Mouse (Mus musculus) midbrain, embryonic 12.5 days (tissue): ENCODE data around the gene Ttll13. TPM values are rescaled to one million over a fixed set of nuclear protein-coding genes. Genes with fewer than 3 reads are reported as not detected.

Experiments used
- ATAC-seq: fragments of 200-750 bp; cut with Nextera tagmentation; 2 replicates; pipeline ENCODE4 v1.8.0; 2017; ENCODE audit warnings: low read depth, moderate TSS enrichment, moderate library complexity; ENCODE audit not compliant: low FRiP score
- H3K27ac ChIP-seq: fragments of 300-500 bp; sonication (generic); replicated peaks from 2 replicates; pipeline ENCODE4 v1.5.1; 2016; ENCODE audit warnings: mild to moderate bottlenecking
- H3K27me3 ChIP-seq: fragments of 300-500 bp; sonication (generic); 2 replicates; pipeline ENCODE4 v1.6.1; 2016; ENCODE audit warnings: mild to moderate bottlenecking
- H3K36me3 ChIP-seq: fragments of 300-500 bp; sonication (generic); 2 replicates; pipeline ENCODE4 v1.6.1; 2016
- H3K4me1 ChIP-seq: fragments of 300-500 bp; sonication (generic); 2 replicates; pipeline ENCODE4 v1.6.1; 2016
- H3K4me2 ChIP-seq: fragments of 300-500 bp; sonication (generic); replicated peaks from 2 replicates; pipeline ENCODE4 v1.6.1; 2016; ENCODE audit warnings: mild to moderate bottlenecking, moderate library complexity
- H3K4me3 ChIP-seq: fragments of 300-500 bp; sonication (generic); 2 replicates; pipeline ENCODE4 v1.5.1; 2016; ENCODE audit warnings: mild to moderate bottlenecking
- H3K9ac ChIP-seq: fragments of 300-500 bp; sonication (generic); replicated peaks from 2 replicates; pipeline ENCODE4 v1.6.1; 2016; ENCODE audit warnings: mild to moderate bottlenecking, moderate library complexity
- H3K9me3 ChIP-seq: fragments of 300-500 bp; sonication (generic); 2 replicates; pipeline ENCODE4 v1.6.1; 2016; ENCODE audit warnings: mild to moderate bottlenecking
- WGBS: fragments of 180-500 bp; shearing (Covaris S2); methylation state at CpG from one replicate; pipeline ENCODE4 v1.1.7; 2016; 5-methylcytosine and 5-hydroxymethylcytosine counted together
- polyA plus RNA-seq: library from polyadenylated mRNA; unstranded; fragments of >200 nt; fragmentation: Nextera tagmentation; extraction: Ambion mirVana; gene quantifications from 2 replicates; pipeline ENCODE4 v1.2.1, GENCODE M21; 2016

The Ttll13 gene
- 1.9 and 2.4 TPM in 2 replicates for polyA plus RNA-seq

GRCm38 (mm10) chr7:80246148-80246721, at the start of gene Ttll13:
Gene Ttll13, plus strand, starts transcription at chr7:80246376.
- under 1% methylated on average over 48 of the region's 48 CpGs for WGBS
- ATAC-seq = peak; percentile 98
- Histone ChIP-seq H3K27me3 (peaks cover 8% of the 10 kb centered on the region; the same call in 1 of the 2 replicates), H3K9ac (peak within 1 kb of the TSS; percentile 62), H3K27ac (peak within 1 kb of the TSS; percentile 88), H3K4me2 (peak within 1 kb of the TSS; percentile 55), H3K4me1 (no peaks in the 10 kb centered on the region), H3K9me3 (no peaks in the 10 kb centered on the region), H3K4me3 (peak within 1 kb of the TSS; percentile 50), H3K36me3 (no peaks in the 10 kb centered on the region; the same call in 1 of the 2 replicates)

DNA sequence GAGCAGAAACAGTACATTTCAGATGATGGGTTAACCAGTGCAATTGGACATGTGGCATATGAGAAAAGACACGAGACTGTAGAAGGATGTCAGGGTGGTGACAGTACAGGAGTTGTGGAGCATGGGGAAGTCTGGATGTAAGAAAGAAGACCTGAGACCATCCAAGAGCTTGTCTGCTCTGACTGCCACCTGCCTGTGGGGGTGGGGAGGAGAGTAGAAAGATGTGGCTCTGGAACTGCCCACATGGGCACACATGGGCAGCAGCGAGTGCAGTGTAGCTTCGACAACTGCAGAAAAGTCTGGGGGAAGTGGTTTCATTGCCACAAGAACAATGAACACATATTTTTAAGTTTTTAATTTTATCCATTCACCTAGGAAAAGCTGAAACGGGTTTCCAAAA, 48.8 kb upstream of the Ttll13 start:
- 14% methylated on average over 4 of the region's 4 CpGs for WGBS
- peaks cover 3% of the 10 kb centered on the region; the same call in 1 of the 2 replicates for H3K27me3 ChIP-seq
- H3K4me1 ChIP-seq = peaks cover 64% of the 10 kb centered on the region
- peak overlapping the region; percentile 80 for H3K4me2 ChIP-seq
- no peak for ATAC-seq
- no peaks in the 10 kb centered on the region for H3K36me3 ChIP-seq
- H3K4me3 ChIP-seq = peak overlapping the region; percentile 67
- H3K9me3 ChIP-seq = no peaks in the 10 kb centered on the region
- H3K9ac ChIP-seq = peak overlapping the region; percentile 87
- H3K27ac ChIP-seq = peak overlapping the region; percentile 97

- Histone ChIP-seq H3K4me1 (peaks cover 64% of the 10 kb centered on the region), H3K9me3 (no peaks in the 10 kb centered on the region), H3K9ac (peak overlapping the region; percentile 87), H3K4me2 (peak overlapping the region; percentile 80), H3K27ac (peak overlapping the region; percentile 97), H3K4me3 (peak overlapping the region; percentile 67), H3K36me3 (no peaks in the 10 kb centered on the region), H3K27me3 (peaks cover 3% of the 10 kb centered on the region; the same call in 1 of the 2 replicates)
- peak; percentile 90 for ATAC-seq
- WGBS = under 1% methylated on average over 66 of the region's 74 CpGs
Measured at GRCm38 (mm10) chr7:80197941-80198778, 48.0 kb upstream of the Ttll13 start.

- peak overlapping the region; percentile 80 for H3K4me2 ChIP-seq
- no peak for ATAC-seq
- peaks cover 3% of the 10 kb centered on the region; the same call in 1 of the 2 replicates for H3K27me3 ChIP-seq
- H3K4me1 ChIP-seq = peaks cover 71% of the 10 kb centered on the region
- H3K9ac ChIP-seq = peak overlapping the region; percentile 87
- no peaks in the 10 kb centered on the region for H3K9me3 ChIP-seq
- WGBS = 0% methylated on average over 11 of the region's 11 CpGs
- peak overlapping the region; percentile 97 for H3K27ac ChIP-seq
- peak overlapping the region; percentile 67 for H3K4me3 ChIP-seq
- no peaks in the 10 kb centered on the region for H3K36me3 ChIP-seq
Measured at GRCm38 (mm10) chr7:80198863-80199262, 47.3 kb upstream of the Ttll13 start.

GRCm38 (mm10) chr7:80199286-80199685, 46.9 kb upstream of the Ttll13 start:
- Histone ChIP-seq H3K4me2 (peak overlapping the region; percentile 80), H3K9me3 (no peaks in the 10 kb centered on the region), H3K27ac (peak overlapping the region; percentile 97), H3K36me3 (no peaks in the 10 kb centered on the region), H3K9ac (peak overlapping the region; percentile 87), H3K4me1 (peaks cover 71% of the 10 kb centered on the region), H3K4me3 (peak overlapping the region; percentile 67), H3K27me3 (peaks cover 3% of the 10 kb centered on the region; the same call in 1 of the 2 replicates)
- 48% methylated on average over 6 of the region's 6 CpGs for WGBS
- no peak for ATAC-seq

GRCm38 (mm10) chr7:80199851-80200587, 46.2 kb upstream of the Ttll13 start:
- Histone ChIP-seq H3K4me1 (peaks cover 71% of the 10 kb centered on the region), H3K27ac (no peak overlapping the region; the same call in 1 of the 2 replicates), H3K27me3 (peaks cover 3% of the 10 kb centered on the region; the same call in 1 of the 2 replicates), H3K36me3 (no peaks in the 10 kb centered on the region), H3K4me2 (peak overlapping the region; percentile 80), H3K9ac (no peak overlapping the region), H3K4me3 (peak overlapping the region; percentile 67; the same call in 1 of the 2 replicates), H3K9me3 (no peaks in the 10 kb centered on the region)
- ATAC-seq = no peak
- WGBS = 76% methylated on average over 11 of the region's 11 CpGs

- H3K9ac ChIP-seq = no peak overlapping the region
- no peaks in the 10 kb centered on the region for H3K9me3 ChIP-seq
- peaks cover 3% of the 10 kb centered on the region; the same call in 1 of the 2 replicates for H3K27me3 ChIP-seq
- 86% methylated on average over 6 of the region's 6 CpGs for WGBS
- no peaks in the 10 kb centered on the region for H3K36me3 ChIP-seq
- H3K4me2 ChIP-seq = peak overlapping the region; percentile 28; the same call in 1 of the 2 replicates
- no peak for ATAC-seq
- H3K4me1 ChIP-seq = peaks cover 69% of the 10 kb centered on the region
- no peak overlapping the region for H3K4me3 ChIP-seq
- no peak overlapping the region for H3K27ac ChIP-seq
Measured at GRCm38 (mm10) chr7:80200588-80200945, 45.6 kb upstream of the Ttll13 start.

- Histone ChIP-seq H3K4me1 (peaks cover 72% of the 10 kb centered on the region), H3K36me3 (no peaks in the 10 kb centered on the region), H3K27ac (no peak overlapping the region), H3K9me3 (no peaks in the 10 kb centered on the region), H3K4me3 (no peak overlapping the region), H3K4me2 (no peak overlapping the region), H3K9ac (no peak overlapping the region), H3K27me3 (peaks cover 3% of the 10 kb centered on the region; the same call in 1 of the 2 replicates)
- WGBS = 90% methylated on average over 5 of the region's 5 CpGs
- no peak for ATAC-seq
Measured at GRCm38 (mm10) chr7:80200963-80201539, 45.1 kb upstream of the Ttll13 start.

DNA sequence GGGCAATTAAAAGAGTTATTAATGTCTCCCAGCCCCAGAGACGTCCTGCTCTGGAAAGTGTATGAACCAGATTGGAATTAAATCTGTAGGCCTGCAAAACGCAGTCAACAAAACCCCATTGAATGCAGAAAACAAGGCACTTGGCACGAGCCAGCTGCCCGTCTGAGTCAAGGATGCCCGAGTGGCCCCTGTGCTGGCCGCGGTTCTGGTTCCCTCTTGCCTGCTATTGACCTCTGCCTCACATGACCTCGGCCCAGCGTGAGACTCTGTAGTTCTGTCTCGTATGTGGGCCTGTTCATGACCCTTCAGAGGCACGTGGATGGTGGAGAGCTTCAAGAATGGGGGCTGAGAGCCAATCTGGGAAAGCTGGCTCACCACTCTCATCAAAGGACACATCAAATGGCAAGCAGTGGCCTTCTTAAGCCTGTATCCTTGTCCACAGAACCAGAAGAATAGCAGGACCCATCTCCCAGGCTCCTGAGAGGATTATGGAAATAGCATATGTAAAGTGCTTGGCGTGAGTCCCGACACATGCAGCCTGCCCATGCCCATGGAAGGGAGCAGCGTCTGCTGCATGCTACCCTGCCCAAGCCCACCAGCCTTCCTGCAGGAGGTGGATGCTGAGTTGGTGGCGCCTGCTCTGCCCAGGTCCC, 44.2 kb upstream of the Ttll13 start:
- Histone ChIP-seq H3K36me3 (no peaks in the 10 kb centered on the region), H3K4me1 (peaks cover 71% of the 10 kb centered on the region), H3K27ac (peak overlapping the region; percentile 46; the same call in 1 of the 2 replicates), H3K9ac (no peak overlapping the region), H3K4me2 (no peak overlapping the region), H3K27me3 (peaks cover 3% of the 10 kb centered on the region; the same call in 1 of the 2 replicates), H3K4me3 (no peak overlapping the region), H3K9me3 (no peaks in the 10 kb centered on the region)
- 65% methylated on average over 15 of the region's 15 CpGs for WGBS
- ATAC-seq = no peak

- no peak overlapping the region for H3K4me3 ChIP-seq
- H3K27ac ChIP-seq = peak overlapping the region; percentile 72
- H3K4me1 ChIP-seq = peaks cover 64% of the 10 kb centered on the region
- no peak overlapping the region for H3K4me2 ChIP-seq
- no peaks in the 10 kb centered on the region for H3K9me3 ChIP-seq
- 81% methylated on average over 5 of the region's 5 CpGs for WGBS
- no peaks in the 10 kb centered on the region for H3K36me3 ChIP-seq
- 0 out of 2 replicates have a peak overlapping the region, but pooled peaks have one; percentile 15 for H3K9ac ChIP-seq
- H3K27me3 ChIP-seq = peaks cover 3% of the 10 kb centered on the region; the same call in 1 of the 2 replicates
- ATAC-seq = no peak
Measured at GRCm38 (mm10) chr7:80202961-80203360, 43.2 kb upstream of the Ttll13 start.

GRCm38 (mm10) chr7:80203638-80204096, 42.5 kb upstream of the Ttll13 start:
- Histone ChIP-seq H3K9me3 (no peaks in the 10 kb centered on the region), H3K9ac (peak overlapping the region; percentile 31; the same call in 1 of the 2 replicates), H3K4me3 (no peak overlapping the region), H3K4me1 (peaks cover 70% of the 10 kb centered on the region), H3K36me3 (no peaks in the 10 kb centered on the region), H3K27me3 (peaks cover 3% of the 10 kb centered on the region; the same call in 1 of the 2 replicates), H3K27ac (peak overlapping the region; percentile 72), H3K4me2 (0 out of 2 replicates have a peak overlapping the region, but pooled peaks have one; percentile 9)
- 45% methylated on average over 12 of the region's 12 CpGs for WGBS
- ATAC-seq = no peak
